Mouse (Mus musculus) fibroblast of lung, adult 2 months (primary cell): ENCODE measurements around the gene Pi16.
"Not testable (repeated sequence)": the region's sequence is repeated elsewhere in the genome, so short reads cannot be mapped to it uniquely, and the experiment has no call there.

ENCODE experiments used
- DNase-seq: peaks from one replicate; pipeline ENCODE4 v3.0.0-alpha.2; 2011; ENCODE audit warnings: low read depth

The Pi16 gene

GRCm38 (mm10) chr17:29317380-29317779, at the start of gene Pi16:
Pi16 (plus strand) TSS chr17:29317680.
- not testable (repeated sequence) for DNase-seq

GRCm38 (mm10) chr17:29267931-29268681, 49.4 kb upstream of the Pi16 start:
- DNase-seq = no peak

DNA sequence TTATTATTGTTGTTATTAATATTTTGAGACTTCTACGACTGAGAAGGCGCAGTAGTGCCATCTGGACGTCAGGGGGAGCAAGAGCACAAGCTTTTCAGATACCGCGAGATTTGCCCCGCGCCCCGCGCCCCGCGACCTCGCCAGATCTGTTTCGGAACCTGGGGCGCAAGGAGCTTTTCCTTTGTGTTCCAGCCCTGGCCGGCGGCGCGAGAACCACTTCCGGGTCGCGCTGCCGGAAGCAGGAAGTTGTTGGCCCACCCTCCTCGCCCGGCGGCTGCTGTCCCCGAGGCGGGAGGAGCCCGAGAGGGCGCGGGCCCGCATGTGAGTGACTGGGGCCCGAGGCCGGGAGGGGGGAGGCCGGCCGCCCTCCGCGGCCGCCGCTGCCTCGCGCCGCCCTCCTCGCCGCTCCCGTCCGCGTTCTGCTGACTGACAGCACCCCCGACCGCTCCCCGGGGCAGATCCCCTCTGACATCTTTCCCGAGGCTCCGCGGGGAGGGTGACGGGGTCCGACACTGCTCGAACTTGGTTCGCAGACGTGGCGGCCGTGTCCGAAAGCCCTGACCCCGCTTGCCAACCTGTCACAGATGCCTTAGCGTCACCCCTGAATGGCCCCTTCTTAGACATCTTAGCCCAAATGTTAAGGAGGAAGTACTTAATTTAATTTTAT, 48.7 kb upstream of the Pi16 start, which contains the start of gene BC004004:
BC004004 (plus strand) TSS at position 107 of the 667 bp plus-strand sequence.
- peak; percentile 80 for DNase-seq

- DNase-seq = no peak
These were observed 48.2 kb upstream of the Pi16 start for GRCm38 (mm10) chr17:29269349-29269706.

GRCm38 (mm10) chr17:29270148-29270698, 47.3 kb upstream of the Pi16 start:
- DNase-seq = no peak

DNA sequence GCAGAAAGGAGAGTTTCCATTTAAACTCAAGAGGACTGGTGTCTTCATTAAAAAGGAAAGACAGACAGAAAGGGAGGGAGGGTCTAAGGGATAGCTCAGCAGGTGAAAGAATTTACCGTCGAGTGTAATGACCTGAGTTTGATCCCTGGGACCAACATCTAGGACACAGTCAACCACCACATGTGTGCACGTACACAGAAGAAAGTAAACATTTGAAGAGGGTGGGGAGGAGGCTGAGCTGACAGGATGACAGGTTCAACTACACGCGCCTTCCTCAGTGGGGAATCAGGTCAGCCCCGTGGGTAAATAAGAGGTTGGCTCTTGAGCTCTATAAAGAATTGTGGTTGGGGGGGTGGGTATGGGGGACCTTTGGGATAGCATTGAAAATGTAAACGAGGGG, 44.3 kb upstream of the Pi16 start:
- DNase-seq = no peak

- no peak for DNase-seq
These were observed 43.6 kb upstream of the Pi16 start for GRCm38 (mm10) chr17:29273889-29274288.

GRCm38 (mm10) chr17:29280422-29280821, 37.1 kb upstream of the Pi16 start:
- no peak for DNase-seq

DNA sequence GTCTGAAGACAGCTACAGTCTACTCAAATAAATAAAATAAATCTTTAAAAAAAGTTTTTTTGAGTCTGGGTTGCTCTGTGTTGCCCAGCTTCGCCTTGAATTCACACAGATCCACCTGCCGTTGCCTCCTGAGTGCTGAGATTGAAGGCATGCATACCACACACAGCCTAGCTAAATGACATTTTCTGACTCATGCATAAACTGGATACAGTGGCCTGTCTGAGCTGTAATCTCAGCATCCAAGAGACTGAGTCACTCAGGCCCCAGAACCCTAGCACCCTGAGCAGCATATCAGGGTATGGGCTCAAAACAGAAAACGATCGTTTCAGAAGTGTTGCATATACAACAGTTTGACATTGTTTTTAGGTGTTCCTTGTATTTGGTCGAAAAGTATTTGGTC, 35.9 kb upstream of the Pi16 start:
- no peak for DNase-seq

DNA sequence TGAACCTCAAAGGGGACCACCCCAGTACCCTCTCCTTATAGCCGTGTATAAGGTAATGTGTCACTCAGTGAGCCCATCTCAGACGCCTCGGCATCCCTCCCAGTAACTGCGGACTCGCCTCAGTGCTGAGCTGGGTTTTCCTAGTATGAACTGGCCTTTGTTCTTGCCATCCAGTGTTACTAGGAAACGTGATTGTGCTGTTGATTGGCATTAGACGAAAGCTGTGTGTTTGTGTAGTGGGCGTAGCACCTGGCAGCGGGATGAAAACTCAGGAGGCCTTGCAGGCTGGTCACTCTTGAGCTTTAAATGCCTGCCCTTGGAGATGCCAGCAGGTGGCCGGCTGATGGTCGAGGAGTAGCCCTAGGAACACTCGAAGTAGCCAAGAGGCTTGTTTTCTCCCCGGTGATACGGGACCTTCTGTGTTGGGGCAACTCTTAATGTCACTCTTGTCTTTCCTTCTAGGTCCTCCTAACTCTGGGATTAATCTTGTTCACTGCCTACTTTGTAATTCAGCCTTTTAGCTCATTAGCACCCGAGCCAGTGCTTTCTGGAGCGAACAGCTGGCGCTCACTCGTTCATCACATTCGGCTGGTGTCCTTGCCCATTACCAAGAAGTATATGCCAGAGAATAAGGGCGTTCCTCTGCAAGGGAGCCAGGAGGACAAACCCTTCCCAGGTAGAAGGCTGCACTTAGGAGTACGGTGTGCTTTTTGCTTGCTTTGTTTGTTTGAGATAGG, 35.1 kb upstream of the Pi16 start:
- DNase-seq = no peak

- DNase-seq = no peak
These were observed 25.7 kb upstream of the Pi16 start for GRCm38 (mm10) chr17:29291793-29292192.

DNA sequence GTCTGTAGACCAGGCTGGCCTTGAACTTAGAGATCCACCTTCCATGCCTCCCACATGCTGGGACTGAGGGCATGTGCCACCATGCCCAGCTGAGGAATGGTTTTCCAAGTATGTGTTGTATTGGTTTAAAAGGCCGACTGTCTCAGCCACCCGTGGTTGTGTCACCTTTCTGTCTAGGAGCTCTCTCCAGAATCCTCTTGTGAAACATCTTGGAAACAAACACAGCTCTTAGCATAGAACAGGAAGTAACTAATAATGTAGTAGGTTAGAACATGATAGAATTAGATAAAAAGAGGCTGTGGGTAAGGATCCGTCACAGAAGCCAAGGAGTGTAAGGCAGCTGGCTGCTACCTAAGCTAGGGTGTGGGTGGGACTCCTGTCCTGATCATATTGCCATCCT, 24.5 kb upstream of the Pi16 start:
- no peak for DNase-seq

DNA sequence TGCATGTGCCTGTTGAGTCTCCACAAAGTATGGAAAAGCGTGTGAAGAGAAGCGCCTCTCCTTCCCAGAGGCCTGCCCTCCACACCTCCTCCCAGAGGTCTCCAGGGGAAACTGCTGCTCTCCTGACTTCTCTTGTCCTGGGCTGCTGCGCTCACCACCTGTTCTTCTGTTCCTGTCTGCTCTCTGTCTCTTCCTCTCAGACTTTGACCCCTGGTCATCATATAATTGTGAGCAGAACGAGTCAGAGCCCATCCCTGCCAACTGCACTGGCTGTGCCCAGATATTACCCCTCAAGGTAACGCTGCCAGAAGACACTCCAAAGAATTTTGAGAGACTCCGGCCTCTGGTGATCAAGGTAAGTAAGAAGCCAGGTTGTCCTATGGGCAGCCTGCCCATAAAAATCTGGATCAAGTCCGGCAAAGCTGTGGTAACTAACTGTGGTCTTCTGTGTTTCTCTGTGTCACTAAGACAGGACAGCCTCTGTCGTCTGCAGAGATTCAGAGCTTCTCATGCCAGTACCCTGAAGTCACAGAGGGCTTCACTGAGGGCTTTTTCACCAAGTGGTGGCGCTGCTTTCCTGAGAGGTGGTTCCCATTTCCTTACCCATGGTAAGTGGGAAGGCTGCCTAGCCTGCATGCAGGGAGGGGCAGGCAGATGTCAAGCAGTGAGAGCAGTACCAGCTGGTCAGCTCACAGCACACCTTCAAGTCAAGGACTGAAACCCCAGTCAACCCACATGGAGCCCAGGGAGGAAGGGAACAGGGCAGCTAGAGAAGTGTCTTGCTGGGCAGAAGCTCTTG, 23.5 kb upstream of the Pi16 start:
- DNase-seq = no peak

GRCm38 (mm10) chr17:29295835-29296234, 21.6 kb upstream of the Pi16 start:
- no peak for DNase-seq

- no peak for DNase-seq
These were observed 20.2 kb upstream of the Pi16 start for GRCm38 (mm10) chr17:29297321-29297720.

- DNase-seq = no peak
These were observed 19.7 kb upstream of the Pi16 start for GRCm38 (mm10) chr17:29297813-29298212.

GRCm38 (mm10) chr17:29299282-29299681, 18.2 kb upstream of the Pi16 start:
- no peak for DNase-seq

GRCm38 (mm10) chr17:29300926-29301325, 16.6 kb upstream of the Pi16 start:
- DNase-seq = no peak

DNA sequence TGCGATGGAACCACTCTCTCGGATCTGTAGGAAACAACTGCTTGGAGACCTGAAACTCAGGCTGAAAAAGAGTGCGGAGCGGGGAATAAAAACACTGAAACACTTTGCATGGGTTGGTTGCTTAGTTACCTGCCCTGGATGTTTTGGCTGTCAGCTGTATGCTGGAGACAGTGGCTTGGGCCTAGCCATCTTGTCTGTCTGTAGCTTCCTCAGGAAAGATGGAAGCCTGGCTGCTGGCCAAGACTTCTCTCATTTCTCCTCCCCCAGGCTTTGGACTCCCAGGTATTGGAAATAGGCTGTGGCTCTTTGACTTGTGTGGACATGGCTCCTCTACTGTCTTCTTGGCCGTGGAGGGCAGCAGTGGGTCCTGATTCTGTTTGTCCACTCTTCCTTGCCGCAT, 16.1 kb upstream of the Pi16 start:
- no peak for DNase-seq

- DNase-seq = no peak
These were observed 15.3 kb upstream of the Pi16 start for GRCm38 (mm10) chr17:29302149-29302548.

- no peak for DNase-seq
These were observed 14.4 kb upstream of the Pi16 start for GRCm38 (mm10) chr17:29303087-29303486.

DNA sequence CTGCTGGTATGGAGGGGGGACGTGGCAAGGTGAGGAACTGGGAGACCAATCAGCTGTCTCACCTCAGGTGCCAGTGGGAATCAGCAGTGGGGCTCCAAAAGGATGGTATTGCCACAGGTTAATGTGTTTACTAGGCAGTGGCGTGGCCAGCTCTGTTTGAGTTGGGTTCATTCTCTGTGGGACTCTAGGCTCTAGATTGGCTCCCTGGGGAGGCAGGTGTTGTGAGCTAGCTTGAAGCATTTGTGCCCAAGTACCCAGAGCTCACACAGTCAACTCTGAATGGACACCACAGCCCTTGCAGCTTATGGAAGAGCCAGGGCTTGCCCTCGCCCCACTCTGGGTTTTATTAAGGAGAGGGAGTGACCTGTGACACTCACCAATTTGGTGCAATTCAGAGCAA, 13.6 kb upstream of the Pi16 start:
- no peak for DNase-seq
